Comparison of ENCODE assay signal across 7 mouse cellular contexts in genomic region chr3:37585967-37586730, GRCm38 (mm10). TPM values are rescaled to one million over a fixed set of nuclear protein-coding genes. Genes with fewer than 3 reads are reported as not detected.
DNase-seq lines count a peak whose midpoint lies in the region; ATAC-seq lines count a peak whose summit lies in the region.

No protein-coding gene starts in this region.

- peak overlapping the region; percentile 43 for H3K9ac ChIP-seq in forebrain, embryonic 14.5 days (ENCODE audit: low read length)
- H3K9ac ChIP-seq in hindbrain, embryonic 12.5 days: peak overlapping the region; percentile 39
- no peak overlapping the region for H3K9ac ChIP-seq in limb, embryonic 15.5 days
- H3K9ac ChIP-seq in stomach, embryonic 15.5 days: no peak overlapping the region

- peaks cover 15% of the 10 kb centered on the region for H3K4me1 ChIP-seq in forebrain, embryonic 14.5 days (ENCODE audit: control insufficient read depth, insufficient read depth, low read length)
- H3K4me1 ChIP-seq in hindbrain, embryonic 12.5 days: peaks cover 13% of the 10 kb centered on the region
- H3K4me1 ChIP-seq in limb, embryonic 15.5 days: peaks cover 13% of the 10 kb centered on the region
- H3K4me1 ChIP-seq in stomach, embryonic 15.5 days: peaks cover 12% of the 10 kb centered on the region; the same call in 1 of the 2 replicates

- peak overlapping the region; percentile 47 for H3K4me2 ChIP-seq in forebrain, embryonic 14.5 days (ENCODE audit: low read length)
- peak overlapping the region; percentile 40 for H3K4me2 ChIP-seq in hindbrain, embryonic 12.5 days (replicated peaks)
- peak overlapping the region; percentile 31 for H3K4me2 ChIP-seq in limb, embryonic 15.5 days
- peak overlapping the region; percentile 47 for H3K4me2 ChIP-seq in stomach, embryonic 15.5 days

- no peaks in the 10 kb centered on the region for H3K27me3 ChIP-seq in forebrain, embryonic 14.5 days (replicated peaks; ENCODE audit: control insufficient read depth, insufficient read depth, low read length)
- H3K27me3 ChIP-seq in hindbrain, embryonic 12.5 days: no peaks in the 10 kb centered on the region
- H3K27me3 ChIP-seq in limb, embryonic 15.5 days: no peaks in the 10 kb centered on the region
- no peaks in the 10 kb centered on the region for H3K27me3 ChIP-seq in stomach, embryonic 15.5 days (replicated peaks)

- peak; percentile 14 for DNase-seq in right cerebral cortex, postnatal 25 days
- no peak for DNase-seq in right cerebral cortex, postnatal 36 days (ENCODE audit: low spot score in 2 of 2)
- DNase-seq in forebrain, embryonic 14.5 days (ENCODE audit: low spot score): peak; percentile 81

- peak; percentile 78 for ATAC-seq in forebrain, embryonic 14.5 days
- ATAC-seq in hindbrain, embryonic 12.5 days (ENCODE audit: low FRiP score): peak; percentile 83
- no peak for ATAC-seq in limb, embryonic 15.5 days (ENCODE audit: insufficient number of reproducible peaks, low FRiP score, low TSS enrichment, low read depth)
- ATAC-seq in stomach, embryonic 15.5 days (ENCODE audit: insufficient read depth, low FRiP score, low read depth): no peak
- no peak for ATAC-seq in inflammation-experienced regulatory T-cells, adult 6 months

- peak overlapping the region; percentile 13 for H3K4me3 ChIP-seq in forebrain, embryonic 14.5 days (ENCODE audit: low read depth, low read length)
- H3K4me3 ChIP-seq in hindbrain, embryonic 12.5 days: peak overlapping the region; percentile 4; the same call in 1 of the 2 replicates
- H3K4me3 ChIP-seq in limb, embryonic 15.5 days: peak overlapping the region; percentile 3; the same call in 1 of the 2 replicates
- peak overlapping the region; percentile 11; the same call in 1 of the 2 replicates for H3K4me3 ChIP-seq in stomach, embryonic 15.5 days (replicated peaks)

- no peaks in the 10 kb centered on the region for H3K9me3 ChIP-seq in forebrain, embryonic 14.5 days (replicated peaks; ENCODE audit: control insufficient read depth, low read length)
- no peaks in the 10 kb centered on the region for H3K9me3 ChIP-seq in hindbrain, embryonic 12.5 days (replicated peaks)
- no peaks in the 10 kb centered on the region for H3K9me3 ChIP-seq in limb, embryonic 15.5 days
- no peaks in the 10 kb centered on the region for H3K9me3 ChIP-seq in stomach, embryonic 15.5 days

- 2% methylated on average over 15 of the region's 15 CpGs for WGBS in forebrain, embryonic 14.5 days
- 17% methylated on average over 15 of the region's 15 CpGs for WGBS in hindbrain, embryonic 12.5 days
- 15% methylated on average over 15 of the region's 15 CpGs for WGBS in limb, embryonic 15.5 days
- WGBS in stomach, embryonic 15.5 days: 15% methylated on average over 15 of the region's 15 CpGs

- H3K36me3 ChIP-seq in forebrain, embryonic 14.5 days (ENCODE audit: control insufficient read depth, insufficient read depth, low read length): 0 out of 2 replicates have a peak, but pooled peaks cover 5% of the 10 kb centered on the region
- H3K36me3 ChIP-seq in hindbrain, embryonic 12.5 days: no peaks in the 10 kb centered on the region
- no peaks in the 10 kb centered on the region for H3K36me3 ChIP-seq in limb, embryonic 15.5 days
- no peaks in the 10 kb centered on the region for H3K36me3 ChIP-seq in stomach, embryonic 15.5 days

- H3K27ac ChIP-seq in forebrain, embryonic 14.5 days (ENCODE audit: low read depth, low read length): peak overlapping the region; percentile 67
- peak overlapping the region; percentile 76 for H3K27ac ChIP-seq in hindbrain, embryonic 12.5 days
- H3K27ac ChIP-seq in limb, embryonic 15.5 days: peak overlapping the region; percentile 84
- H3K27ac ChIP-seq in stomach, embryonic 15.5 days: peak overlapping the region; percentile 85

RNA-seq across cellular contexts. Expression of gene Spry1, which starts 53.6 kb away (rescaled TPM):
- 6.0 and 7.3 TPM in 2 replicates for polyA plus RNA-seq in forebrain, embryonic 14.5 days (2014; fragmentation: Nextera tagmentation; extraction: Ambion mirVana)
- polyA plus RNA-seq in hindbrain, embryonic 12.5 days (2016; fragmentation: Nextera tagmentation; extraction: Ambion mirVana): 6.9 and 7.1 TPM in 2 replicates
- polyA plus RNA-seq in limb, embryonic 15.5 days (2015; fragmentation: Nextera tagmentation; extraction: Ambion mirVana): 20.0 and 21.9 TPM in 2 replicates
- 13.6 and 15.2 TPM in 2 replicates for polyA plus RNA-seq in stomach, embryonic 15.5 days (2015; fragmentation: Nextera tagmentation; extraction: Ambion mirVana)
- 10 to 100 TPM in 2 of 3 experiments, 1 to 10 TPM in 1; 7.9 to 19.2 (median 16.0) TPM for polyA plus RNA-seq in inflammation-experienced regulatory T-cells, adult 6 months (2017; shearing (Covaris generic))

Comparison
In these comparisons a context has a peak if more than half of its experiments do, and no peak if none do; other contexts are left out.
1. DNase-seq: peak in right cerebral cortex, postnatal 25 days (single experiment) and forebrain, embryonic 14.5 days (single experiment); none in right cerebral cortex, postnatal 36 days (0 of 2).
2. ATAC-seq: peak in forebrain, embryonic 14.5 days (single experiment) and hindbrain, embryonic 12.5 days (single experiment); none in limb, embryonic 15.5 days (single experiment), stomach, embryonic 15.5 days (single experiment) and inflammation-experienced regulatory T-cells, adult 6 months (single experiment).
3. H3K9ac ChIP-seq: peak in forebrain, embryonic 14.5 days (single experiment) and hindbrain, embryonic 12.5 days (single experiment); none in limb, embryonic 15.5 days (single experiment) and stomach, embryonic 15.5 days (single experiment).
4. Peak in every context shown above with its lines, with median percentiles within 50 percentile points of each other: H3K27ac ChIP-seq, H3K4me2 ChIP-seq and H3K4me3 ChIP-seq.